10 mouse cellular contexts compared by ENCODE assay signal in the genomic region with DNA sequence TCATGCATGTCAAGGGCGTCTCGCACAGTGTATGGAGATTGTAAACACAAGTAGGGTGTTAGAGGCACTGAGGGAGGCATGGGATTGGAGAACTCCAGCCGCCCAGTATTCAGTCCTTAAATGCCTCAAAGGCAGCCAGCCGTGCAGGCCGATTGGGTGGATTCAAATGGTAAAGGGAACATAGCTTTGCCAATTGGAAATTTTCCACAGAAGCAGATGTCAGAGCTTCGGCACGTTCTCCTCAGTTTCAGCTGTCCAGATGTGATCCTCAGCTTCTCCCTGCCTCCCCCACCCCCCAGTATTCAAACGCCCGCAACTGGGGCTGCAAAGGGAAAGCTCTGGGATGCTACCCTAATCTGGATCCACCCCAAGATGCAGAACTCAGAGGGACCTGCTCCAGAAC. TPM values are rescaled to one million over a fixed set of nuclear protein-coding genes. Genes with fewer than 3 reads are reported as not detected.
DNase-seq lines count a peak whose midpoint lies in the region; ATAC-seq and TF ChIP-seq lines count a peak whose summit lies in the region.
"Had no signal": no experiment of that assay in that cellular context is flagged by ENCODE, and none has a peak within 500 bp of the region (broad histone marks: within the 10 kb centered on the region; RNA-seq: fewer than 3 reads in every experiment).

No protein-coding gene starts in this region.

- 0 out of 2 replicates have a peak overlapping the region, but pooled peaks have one; percentile 9 for H3K27ac ChIP-seq in hindbrain, embryonic 16.5 days (ENCODE audit: low read depth, low read length)
- H3K27ac ChIP-seq in hindbrain, embryonic 13.5 days: no peak overlapping the region
- H3K27ac ChIP-seq in intestine, embryonic 16.5 days (ENCODE audit: low read length): no peak overlapping the region
- peak overlapping the region; percentile 52; the same call in 1 of the 2 replicates for H3K27ac ChIP-seq in limb, embryonic 14.5 days (replicated peaks; ENCODE audit: low read depth, low read length)
- H3K27ac ChIP-seq: midbrain, embryonic 12.5 days had no signal

- no peak overlapping the region for H3K4me2 ChIP-seq in hindbrain, embryonic 16.5 days (ENCODE audit: low read length)
- no peak overlapping the region for H3K4me2 ChIP-seq in hindbrain, embryonic 13.5 days
- H3K4me2 ChIP-seq in intestine, embryonic 16.5 days (ENCODE audit: low read depth, low read length): no peak overlapping the region
- H3K4me2 ChIP-seq in limb, embryonic 14.5 days (replicated peaks; ENCODE audit: low read depth, low read length, severe bottlenecking): no peak overlapping the region; the same call in 1 of the 2 replicates
- H3K4me2 ChIP-seq: midbrain, embryonic 12.5 days had no signal

- peak; percentile 40 for DNase-seq in ZHBTc4 (ENCODE audit: low read depth, low spot score)
- peak; percentile 85 for DNase-seq in limb, embryonic 14.5 days (ENCODE audit: low spot score)
- DNase-seq in urinary bladder, adult 18-20 months (ENCODE audit: low spot score in 2 of 2): no peak
- no peak for DNase-seq in heart, adult 9 months (ENCODE audit: low spot score in 2 of 2)
- DNase-seq in gastrocnemius, postnatal 4 days (ENCODE audit: low spot score in 2 of 2): no peak
- DNase-seq: liver had no signal

- 0 out of 2 replicates have a peak, but pooled peaks have one; percentile 37 for ATAC-seq in hindbrain, embryonic 16.5 days
- ATAC-seq in hindbrain, embryonic 13.5 days (ENCODE audit: low FRiP score): no peak
- peak; percentile 78 for ATAC-seq in intestine, embryonic 16.5 days
- peak; percentile 90 for ATAC-seq in limb, embryonic 14.5 days (ENCODE audit: low FRiP score, low read depth)

- H3K9ac ChIP-seq in hindbrain, embryonic 16.5 days (ENCODE audit: low read depth, low read length): no peak overlapping the region
- H3K9ac ChIP-seq in hindbrain, embryonic 13.5 days: no peak overlapping the region
- no peak overlapping the region for H3K9ac ChIP-seq in intestine, embryonic 16.5 days (ENCODE audit: low read depth, low read length)
- H3K9ac ChIP-seq in limb, embryonic 14.5 days (ENCODE audit: low read depth, low read length, severe bottlenecking): no peak overlapping the region
- H3K9ac ChIP-seq: midbrain, embryonic 12.5 days had no signal

- no peak for TF ChIP-seq POLR2A in limb, embryonic 14.5 days (IDR thresholded peaks at IDR 0.05; ENCODE audit: borderline replicate concordance, extremely low read depth, insufficient read depth, insufficient read length)

- no peaks in the 10 kb centered on the region for H3K36me3 ChIP-seq in hindbrain, embryonic 16.5 days (ENCODE audit: control insufficient read depth, insufficient read depth, low read length)
- no peaks in the 10 kb centered on the region for H3K36me3 ChIP-seq in hindbrain, embryonic 13.5 days
- no peaks in the 10 kb centered on the region for H3K36me3 ChIP-seq in intestine, embryonic 16.5 days (ENCODE audit: control insufficient read depth, insufficient read depth, low read length)
- no peaks in the 10 kb centered on the region for H3K36me3 ChIP-seq in limb, embryonic 14.5 days (ENCODE audit: control insufficient read depth, insufficient read depth, low read length)
- H3K36me3 ChIP-seq: midbrain, embryonic 12.5 days had no signal

- H3K4me3 ChIP-seq in hindbrain, embryonic 16.5 days (ENCODE audit: low read length): no peak overlapping the region
- H3K4me3 ChIP-seq in hindbrain, embryonic 13.5 days: no peak overlapping the region
- H3K4me3 ChIP-seq in intestine, embryonic 16.5 days (ENCODE audit: low read length): no peak overlapping the region
- no peak overlapping the region for H3K4me3 ChIP-seq in limb, embryonic 14.5 days (replicated peaks; ENCODE audit: low read length)
- H3K4me3 ChIP-seq: midbrain, embryonic 12.5 days had no signal

- H3K27me3 ChIP-seq in hindbrain, embryonic 16.5 days (replicated peaks; ENCODE audit: control insufficient read depth, insufficient read depth, low read length): no peaks in the 10 kb centered on the region
- H3K27me3 ChIP-seq in hindbrain, embryonic 13.5 days: no peaks in the 10 kb centered on the region
- no peaks in the 10 kb centered on the region for H3K27me3 ChIP-seq in intestine, embryonic 16.5 days (replicated peaks; ENCODE audit: control insufficient read depth, insufficient read depth, low read length)
- H3K27me3 ChIP-seq in limb, embryonic 14.5 days (ENCODE audit: control insufficient read depth, insufficient read depth, low read length): no peaks in the 10 kb centered on the region
- H3K27me3 ChIP-seq: midbrain, embryonic 12.5 days had no signal

- peaks cover 5% of the 10 kb centered on the region; the same call in 1 of the 2 replicates for H3K4me1 ChIP-seq in hindbrain, embryonic 16.5 days (ENCODE audit: control insufficient read depth, insufficient read depth, low read depth, low read length)
- peaks cover 9% of the 10 kb centered on the region; the same call in 1 of the 2 replicates for H3K4me1 ChIP-seq in hindbrain, embryonic 13.5 days (replicated peaks)
- peaks cover 7% of the 10 kb centered on the region; the same call in 1 of the 2 replicates for H3K4me1 ChIP-seq in intestine, embryonic 16.5 days (ENCODE audit: control insufficient read depth, insufficient read depth, low read length)
- peaks cover 14% of the 10 kb centered on the region; the same call in 1 of the 2 replicates for H3K4me1 ChIP-seq in limb, embryonic 14.5 days (ENCODE audit: control insufficient read depth, insufficient read depth, low read length)

- WGBS in hindbrain, embryonic 16.5 days: 23% methylated on average over 9 of the region's 9 CpGs
- 31% methylated on average over 9 of the region's 9 CpGs for WGBS in hindbrain, embryonic 13.5 days
- 41% methylated on average over 9 of the region's 9 CpGs for WGBS in intestine, embryonic 16.5 days
- WGBS in limb, embryonic 14.5 days: 22% methylated on average over 9 of the region's 9 CpGs

- H3K9me3 ChIP-seq in hindbrain, embryonic 16.5 days (ENCODE audit: control insufficient read depth, low read length): no peaks in the 10 kb centered on the region
- no peaks in the 10 kb centered on the region for H3K9me3 ChIP-seq in hindbrain, embryonic 13.5 days
- H3K9me3 ChIP-seq in intestine, embryonic 16.5 days (ENCODE audit: control insufficient read depth, low read length): no peaks in the 10 kb centered on the region
- H3K9me3 ChIP-seq in limb, embryonic 14.5 days (ENCODE audit: control insufficient read depth, low read length): no peaks in the 10 kb centered on the region
- H3K9me3 ChIP-seq: midbrain, embryonic 12.5 days had no signal

RNA-seq across cellular contexts. Expression of gene Snx9, which starts 21.3 kb away (rescaled TPM):
- 6.1 and 7.6 TPM in 2 replicates for polyA plus RNA-seq in hindbrain, embryonic 16.5 days (2015; fragmentation: Nextera tagmentation; extraction: Ambion mirVana)
- 7.5 and 8.4 TPM in 2 replicates for polyA plus RNA-seq in hindbrain, embryonic 13.5 days (2015; fragmentation: Nextera tagmentation; extraction: Ambion mirVana)
- polyA plus RNA-seq in intestine, embryonic 16.5 days (2015; fragmentation: Nextera tagmentation; extraction: Ambion mirVana): 52.6 and 61.6 TPM in 2 replicates
- polyA plus RNA-seq in limb, embryonic 14.5 days (2012; rRNA removed): 39.1 and 41.3 TPM in 2 replicates
- polyA plus RNA-seq in limb, embryonic 14.5 days (2014; fragmentation: Nextera tagmentation; extraction: Ambion mirVana): 41.9 and 43.4 TPM in 2 replicates
- 10 to 100 TPM; 36.4 to 38.6 TPM for total RNA-seq in gastrocnemius, postnatal 4 days (2021)

Comparison
In these comparisons a context has a peak if more than half of its experiments do, and no peak if none do; other contexts are left out.
1. H3K27ac ChIP-seq: peak in hindbrain, embryonic 16.5 days (single experiment) and limb, embryonic 14.5 days (single experiment); none in hindbrain, embryonic 13.5 days (single experiment) and intestine, embryonic 16.5 days (single experiment).
2. DNase-seq: peak in ZHBTc4 (single experiment) and limb, embryonic 14.5 days (single experiment); none in urinary bladder, adult 18-20 months (0 of 2), heart, adult 9 months (0 of 2) and gastrocnemius, postnatal 4 days (0 of 2).